Mouse (Mus musculus) splenic B cell, adult 2 months (primary cell): ENCODE results near the gene Ptprg.

Experiments
- DNase-seq: peaks from one replicate; pipeline ENCODE4 v3.0.0-alpha.2; 2011; ENCODE audit warnings: low read depth, low spot score
- H3K27me3 ChIP-seq: 2 replicates; pipeline ENCODE4 v1.6.1; 2012; ENCODE audit warnings: mild to moderate bottlenecking, low read length, moderate library complexity, mixed read lengths; ENCODE audit not compliant: control insufficient read depth, poor library complexity, insufficient read depth, severe bottlenecking
- H3K36me3 ChIP-seq: 2 replicates; pipeline ENCODE4 v1.6.1; 2012; ENCODE audit warnings: mild to moderate bottlenecking, low read length, moderate library complexity, mixed read lengths; ENCODE audit not compliant: control insufficient read depth, poor library complexity, insufficient read depth, severe bottlenecking

Gene Ptprg

DNA sequence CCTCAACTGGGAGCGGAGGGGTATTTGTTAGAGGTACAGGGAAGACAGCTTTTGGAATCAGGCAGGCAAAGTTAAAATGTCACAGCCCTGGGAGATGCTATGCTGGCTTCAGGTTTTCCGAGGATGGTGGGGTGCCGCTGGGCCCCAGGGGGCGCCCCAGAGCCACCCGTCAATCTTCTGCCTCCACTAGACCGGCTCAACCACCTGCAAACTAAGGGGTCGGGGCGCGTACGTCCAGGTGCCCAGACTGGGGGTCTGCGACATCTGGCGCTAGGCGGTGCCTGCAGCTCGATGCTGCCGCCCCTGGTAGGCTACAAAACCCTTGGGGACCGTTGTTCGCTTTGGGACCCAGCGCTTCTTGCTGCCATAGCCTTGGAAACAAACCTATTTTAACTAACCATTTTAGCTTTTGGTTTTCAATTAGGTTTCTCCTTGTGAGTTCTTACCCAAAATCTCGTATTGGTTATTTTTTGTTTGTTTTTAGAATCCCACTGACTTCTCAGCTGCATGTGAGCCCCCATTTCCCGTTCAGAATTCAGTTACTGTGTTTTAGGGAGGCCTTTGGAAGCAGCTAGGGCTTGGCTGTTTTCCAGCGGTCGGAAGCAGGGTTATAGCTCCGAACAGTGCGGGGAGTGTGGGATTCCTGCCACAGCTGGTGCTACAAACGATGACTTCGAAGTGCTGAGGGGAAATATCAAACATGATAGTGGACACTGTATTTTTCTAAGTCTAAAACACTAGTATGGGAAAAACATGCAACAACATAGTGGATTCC is 3.2 kb downstream of the Ptprg start:
- Histone ChIP-seq H3K27me3 (no peaks in the 10 kb centered on the region), H3K36me3 (no peaks in the 10 kb centered on the region)
- DNase-seq: no peak

DNA sequence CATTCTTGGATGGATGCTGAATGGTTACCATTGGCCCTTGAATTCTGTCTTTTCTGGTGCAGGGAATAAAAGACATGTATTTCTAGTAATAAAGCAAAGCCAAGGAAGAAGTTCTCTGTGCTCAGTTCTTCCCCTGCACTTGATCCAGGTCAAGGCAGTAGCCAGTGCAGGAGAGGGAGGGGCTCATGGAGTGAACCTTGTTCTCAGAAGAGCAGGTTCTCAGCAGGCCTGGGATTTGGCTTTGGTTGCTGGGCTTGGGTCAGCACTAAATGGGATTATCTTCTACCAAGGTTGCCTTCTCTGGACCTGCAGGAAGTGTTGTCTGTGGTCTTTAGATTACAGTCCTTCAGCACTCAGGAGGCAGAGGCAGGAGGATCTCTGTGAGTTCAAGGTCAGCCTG is 5.2 kb downstream of the Ptprg start:
- no peaks in the 10 kb centered on the region for H3K27me3 ChIP-seq
- DNase-seq: no peak
- H3K36me3 ChIP-seq: no peaks in the 10 kb centered on the region

GRCm38 (mm10) chr14:11560641-11561232 is 7.4 kb downstream of the Ptprg start:
- no peaks in the 10 kb centered on the region for H3K36me3 ChIP-seq
- no peak for DNase-seq

GRCm38 (mm10) chr14:11561397-11561796 is 8.1 kb downstream of the Ptprg start:
- Histone ChIP-seq H3K27me3 (no peaks in the 10 kb centered on the region), H3K36me3 (no peaks in the 10 kb centered on the region)
- DNase-seq: no peak

More at GRCm38 (mm10) chr14:11560641-11561232, 7.4 kb downstream of the Ptprg start:
- H3K27me3 ChIP-seq: no peaks in the 10 kb centered on the region

- DNase-seq: no peak
- H3K27me3 ChIP-seq: no peaks in the 10 kb centered on the region
These were observed 9.5 kb downstream of the Ptprg start for GRCm38 (mm10) chr14:11562870-11563269.

GRCm38 (mm10) chr14:11563656-11564055 is 10.3 kb downstream of the Ptprg start:
- Histone ChIP-seq H3K36me3 (no peaks in the 10 kb centered on the region), H3K27me3 (no peaks in the 10 kb centered on the region)
- no peak for DNase-seq

More at GRCm38 (mm10) chr14:11562870-11563269, 9.5 kb downstream of the Ptprg start:
- H3K36me3 ChIP-seq: no peaks in the 10 kb centered on the region

DNA sequence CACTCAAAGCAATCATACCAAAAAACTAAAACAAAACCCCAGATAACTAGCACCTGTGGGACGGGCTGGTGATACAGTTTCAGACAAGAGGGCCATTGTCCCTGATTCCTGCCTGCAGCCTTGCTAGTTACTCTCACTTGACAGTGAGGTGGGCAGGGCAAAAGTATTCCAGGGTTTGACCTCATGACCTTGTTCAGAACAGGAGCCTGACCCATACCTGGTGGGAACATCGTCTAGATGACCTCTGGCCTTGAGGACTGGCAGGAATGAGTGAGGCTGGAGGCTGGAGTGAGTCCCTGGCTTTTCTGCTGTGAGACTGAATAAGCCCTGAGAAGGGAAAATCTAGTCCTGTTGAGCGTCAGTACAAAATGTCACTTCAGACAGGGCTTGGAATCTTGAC is 11.1 kb downstream of the Ptprg start:
- H3K27me3 ChIP-seq: no peaks in the 10 kb centered on the region
- no peak for DNase-seq

GRCm38 (mm10) chr14:11565283-11565682 is 12.0 kb downstream of the Ptprg start:
- no peaks in the 10 kb centered on the region for H3K27me3 ChIP-seq
- no peak for DNase-seq
- H3K36me3 ChIP-seq: no peaks in the 10 kb centered on the region

More for the DNA sequence above, 11.1 kb downstream of the Ptprg start:
- no peaks in the 10 kb centered on the region for H3K36me3 ChIP-seq

- Histone ChIP-seq H3K27me3 (no peaks in the 10 kb centered on the region), H3K36me3 (no peaks in the 10 kb centered on the region)
- DNase-seq: no peak
These were observed 16.4 kb downstream of the Ptprg start for GRCm38 (mm10) chr14:11569734-11570133.

- no peak for DNase-seq
- no peaks in the 10 kb centered on the region for H3K27me3 ChIP-seq
- H3K36me3 ChIP-seq: no peaks in the 10 kb centered on the region
These were observed 18.5 kb downstream of the Ptprg start for GRCm38 (mm10) chr14:11571766-11572394.

- Histone ChIP-seq H3K27me3 (no peaks in the 10 kb centered on the region), H3K36me3 (no peaks in the 10 kb centered on the region)
- no peak for DNase-seq
These were observed 19.1 kb downstream of the Ptprg start for GRCm38 (mm10) chr14:11572395-11572784.

DNA sequence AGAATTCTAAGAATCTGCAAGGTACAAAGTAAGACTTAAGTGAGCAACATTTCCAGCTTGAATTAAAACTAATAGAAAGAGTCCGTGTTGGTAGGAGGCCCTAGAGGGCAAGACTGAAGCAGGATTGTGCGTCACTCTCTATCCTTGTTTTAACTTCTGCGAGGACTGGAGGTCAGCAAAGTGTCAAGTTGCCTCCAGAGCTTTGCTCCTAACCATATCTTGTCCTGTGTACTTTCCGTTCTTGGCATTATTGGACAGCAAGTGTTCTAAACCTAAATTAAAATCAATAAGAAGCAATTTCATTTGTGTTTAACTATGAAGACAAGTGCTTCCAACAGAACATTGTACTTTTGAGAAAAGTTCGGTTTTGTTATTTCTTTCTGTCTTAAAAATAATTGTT is 20.4 kb downstream of the Ptprg start:
- DNase-seq: no peak
- H3K36me3 ChIP-seq: no peaks in the 10 kb centered on the region

DNA sequence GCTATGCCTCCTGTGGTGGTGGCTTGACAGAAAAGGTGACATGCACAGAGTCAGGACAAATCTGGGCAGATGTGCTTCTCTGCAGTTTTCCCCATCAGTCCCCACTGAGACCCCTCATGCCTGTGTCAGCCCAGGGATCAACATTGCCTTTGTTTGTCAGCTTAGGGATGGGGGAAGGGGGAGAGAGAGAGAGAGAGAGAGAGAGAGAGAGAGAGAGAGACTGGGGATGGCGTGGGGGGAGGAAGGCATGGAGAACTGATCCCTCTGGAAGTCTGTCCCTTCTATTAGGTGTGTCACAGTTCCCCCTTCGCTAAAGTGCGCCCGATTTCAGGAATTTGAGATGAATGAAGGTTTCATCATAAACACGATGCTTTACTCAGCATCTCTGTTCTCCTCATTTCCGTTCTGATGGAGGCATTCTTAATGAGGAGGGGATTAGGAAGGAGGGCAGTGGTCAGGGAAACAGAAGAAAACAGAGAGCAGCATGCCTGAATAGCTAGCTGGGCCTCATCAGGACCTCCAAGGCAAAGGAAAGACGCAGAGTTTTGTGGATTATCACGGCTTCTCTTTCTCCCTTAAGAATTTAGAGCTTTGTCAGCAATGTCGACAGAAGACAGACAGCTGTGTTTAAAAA is 24.1 kb downstream of the Ptprg start:
- no peak for DNase-seq
- H3K36me3 ChIP-seq: no peaks in the 10 kb centered on the region
- no peaks in the 10 kb centered on the region for H3K27me3 ChIP-seq

More for the DNA sequence above, 20.4 kb downstream of the Ptprg start:
- no peaks in the 10 kb centered on the region for H3K27me3 ChIP-seq

- H3K27me3 ChIP-seq: no peaks in the 10 kb centered on the region
- H3K36me3 ChIP-seq: no peaks in the 10 kb centered on the region
- no peak for DNase-seq
These were observed 24.6 kb downstream of the Ptprg start for GRCm38 (mm10) chr14:11577910-11578309.

GRCm38 (mm10) chr14:11578492-11578967 is 25.2 kb downstream of the Ptprg start:
- no peaks in the 10 kb centered on the region for H3K36me3 ChIP-seq
- no peak for DNase-seq
- no peaks in the 10 kb centered on the region for H3K27me3 ChIP-seq
